Mouse (Mus musculus) forebrain, embryonic 12.5 days (tissue): Measurements from ENCODE around the gene Batf3. TPM values are rescaled to one million over a fixed set of nuclear protein-coding genes. Genes with fewer than 3 reads are reported as not detected.

ENCODE experiments used
- ATAC-seq: fragments of 200-750 bp; cut with Nextera tagmentation; 2 replicates; pipeline ENCODE4 v1.8.0; 2017; ENCODE audit warnings: moderate TSS enrichment; ENCODE audit not compliant: low FRiP score
- H3K27ac ChIP-seq: fragments of 300-500 bp; sonication (generic); 2 replicates; pipeline ENCODE4 v1.5.1; 2016; ENCODE audit warnings: mild to moderate bottlenecking
- H3K27me3 ChIP-seq: fragments of 300-500 bp; sonication (generic); 2 replicates; pipeline ENCODE4 v1.6.1; 2016; ENCODE audit warnings: mild to moderate bottlenecking
- H3K36me3 ChIP-seq: fragments of 300-500 bp; sonication (generic); replicated peaks from 2 replicates; pipeline ENCODE4 v1.6.1; 2016; ENCODE audit warnings: mild to moderate bottlenecking
- H3K4me1 ChIP-seq: fragments of 300-500 bp; sonication (generic); 2 replicates; pipeline ENCODE4 v1.6.1; 2016
- H3K4me2 ChIP-seq: fragments of 300-500 bp; sonication (generic); 2 replicates; pipeline ENCODE4 v1.6.1; 2016; ENCODE audit warnings: mild to moderate bottlenecking, moderate library complexity
- H3K4me3 ChIP-seq: fragments of 300-500 bp; sonication (generic); replicated peaks from 2 replicates; pipeline ENCODE4 v1.5.1; 2016; ENCODE audit warnings: mild to moderate bottlenecking
- H3K9ac ChIP-seq: fragments of 300-500 bp; sonication (generic); 2 replicates; pipeline ENCODE4 v1.6.1; 2016; ENCODE audit warnings: mild to moderate bottlenecking
- H3K9me3 ChIP-seq: fragments of 300-500 bp; sonication (generic); 2 replicates; pipeline ENCODE4 v1.6.1; 2016
- WGBS: fragments of 180-500 bp; shearing (Covaris S2); methylation state at CpG from one replicate; pipeline ENCODE4 v1.1.7; 2016; 5-methylcytosine and 5-hydroxymethylcytosine counted together
- polyA plus RNA-seq: library from polyadenylated mRNA; unstranded; fragments of >200 nt; fragmentation: Nextera tagmentation; extraction: Ambion mirVana; gene quantifications from 2 replicates; pipeline ENCODE4 v1.2.1, GENCODE M21; 2016

Gene Batf3
- polyA plus RNA-seq, 1 experiment from 2014 or later = 3.7 TPM

DNA sequence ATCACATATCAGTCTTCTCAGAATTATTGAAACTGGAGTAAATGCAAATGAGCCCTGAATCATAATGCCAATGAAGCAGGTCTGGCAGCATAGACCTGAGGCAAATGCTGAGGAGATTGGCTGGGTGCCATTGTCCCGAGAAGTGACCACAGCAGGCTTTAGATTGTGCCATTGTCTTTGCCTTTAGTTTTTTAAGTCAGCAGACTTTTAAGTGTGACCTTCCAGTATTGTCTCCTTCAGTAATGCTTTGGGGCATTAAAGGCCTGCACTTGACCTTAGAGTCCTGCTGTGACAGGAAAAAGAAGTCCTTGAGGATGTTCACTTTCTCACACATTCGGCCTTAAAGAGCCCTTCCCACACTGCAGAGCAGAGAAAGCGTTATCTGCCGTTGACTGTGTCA is 27.4 kb upstream of the Batf3 start:
- 82% methylated on average over 4 of the region's 4 CpGs for WGBS
- ATAC-seq = no peak
- no peaks in the 10 kb centered on the region for H3K27me3 ChIP-seq
- no peaks in the 10 kb centered on the region for H3K9me3 ChIP-seq
- H3K4me2 ChIP-seq = no peak overlapping the region
- H3K36me3 ChIP-seq = peaks cover 86% of the 10 kb centered on the region
- 0 out of 2 replicates have a peak, but pooled peaks cover 1% of the 10 kb centered on the region for H3K4me1 ChIP-seq
- H3K9ac ChIP-seq = no peak overlapping the region
- H3K4me3 ChIP-seq = no peak overlapping the region
- no peak overlapping the region for H3K27ac ChIP-seq

DNA sequence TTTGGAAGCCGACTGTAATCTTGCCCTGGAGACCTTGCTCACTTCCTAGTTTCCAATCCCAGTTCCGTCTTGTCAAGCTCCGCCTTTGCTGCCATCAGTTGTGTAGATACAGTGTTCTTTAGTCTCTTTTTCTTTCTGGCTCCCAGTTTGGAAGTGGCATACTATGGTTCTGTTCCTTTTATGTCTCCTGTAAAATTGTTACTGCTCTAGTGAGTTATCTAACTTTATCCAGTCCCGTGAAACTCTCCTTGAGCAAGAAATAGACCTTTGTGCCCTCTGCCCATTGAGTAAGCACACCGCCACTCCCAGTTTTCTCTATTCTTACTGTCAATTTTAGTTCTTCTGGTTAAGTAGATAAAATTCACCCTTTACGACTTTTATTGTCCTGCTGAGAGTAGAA is 26.0 kb upstream of the Batf3 start:
- no peaks in the 10 kb centered on the region for H3K9me3 ChIP-seq
- no peak overlapping the region for H3K4me2 ChIP-seq
- 93% methylated on average over 6 of the region's 6 CpGs for WGBS
- H3K4me1 ChIP-seq = no peaks in the 10 kb centered on the region
- ATAC-seq = no peak
- no peak overlapping the region for H3K4me3 ChIP-seq
- H3K9ac ChIP-seq = no peak overlapping the region
- H3K27me3 ChIP-seq = no peaks in the 10 kb centered on the region
- H3K27ac ChIP-seq = no peak overlapping the region
- peaks cover 85% of the 10 kb centered on the region for H3K36me3 ChIP-seq

DNA sequence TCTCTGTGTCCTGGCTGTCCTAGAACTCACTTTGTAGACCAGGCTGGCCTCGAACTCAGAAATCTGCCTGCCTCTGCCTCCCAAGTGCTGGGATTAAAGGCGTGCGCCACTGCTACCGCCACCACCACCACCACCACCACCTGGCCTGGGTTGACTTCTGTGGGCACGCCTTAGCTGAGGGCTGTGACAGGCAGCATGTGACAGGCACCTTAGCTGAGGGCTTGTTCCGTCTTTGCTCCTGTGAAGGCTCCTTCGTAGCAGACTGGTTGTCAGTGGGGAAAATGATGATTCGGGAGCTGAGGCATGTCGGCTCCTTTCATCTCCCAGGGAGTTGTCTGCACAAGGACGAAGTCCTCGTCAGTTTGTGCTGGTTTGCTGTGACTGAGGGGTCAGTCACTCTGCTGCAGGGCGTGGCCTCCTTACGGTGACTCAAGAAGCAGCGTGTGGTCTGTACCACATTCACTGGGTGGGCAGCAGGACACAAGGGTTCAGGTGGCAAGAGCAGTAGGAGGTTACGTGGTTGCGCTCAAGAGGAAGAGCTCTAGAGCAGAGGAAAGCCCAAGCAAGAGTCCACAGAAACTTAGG is 25.2 kb upstream of the Batf3 start:
- H3K36me3 ChIP-seq = peaks cover 91% of the 10 kb centered on the region

DNA sequence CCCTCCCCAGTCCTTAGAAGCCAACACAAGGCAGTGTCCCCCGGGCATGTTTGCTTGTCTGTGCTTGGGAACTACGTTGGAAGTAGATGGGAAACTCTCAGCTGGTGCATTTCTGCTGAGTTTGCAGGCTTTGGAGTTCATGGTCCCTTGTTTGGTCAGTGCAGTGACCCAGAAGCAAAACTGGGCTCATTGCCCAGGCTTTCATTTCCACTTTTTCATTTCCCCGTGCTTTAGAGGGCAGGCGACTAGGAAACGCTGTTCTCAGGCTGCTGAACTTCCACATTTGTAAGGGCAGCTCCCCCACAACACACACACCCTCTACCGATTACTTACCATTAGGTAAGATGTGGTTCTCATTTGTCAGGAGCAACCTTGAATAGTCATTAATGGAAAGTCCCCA is 24.6 kb upstream of the Batf3 start:
- H3K9ac ChIP-seq = no peak overlapping the region
- H3K4me2 ChIP-seq = no peak overlapping the region
- no peak overlapping the region for H3K4me3 ChIP-seq
- no peaks in the 10 kb centered on the region for H3K4me1 ChIP-seq
- no peaks in the 10 kb centered on the region for H3K9me3 ChIP-seq
- 82% methylated on average over 6 of the region's 6 CpGs for WGBS
- no peak overlapping the region for H3K27ac ChIP-seq
- H3K27me3 ChIP-seq = no peaks in the 10 kb centered on the region
- H3K36me3 ChIP-seq = peaks cover 91% of the 10 kb centered on the region
- ATAC-seq = no peak

More for the DNA sequence above, 25.2 kb upstream of the Batf3 start:
- no peaks in the 10 kb centered on the region for H3K9me3 ChIP-seq
- H3K27ac ChIP-seq = no peak overlapping the region
- no peak overlapping the region for H3K9ac ChIP-seq
- no peaks in the 10 kb centered on the region for H3K4me1 ChIP-seq
- H3K27me3 ChIP-seq = no peaks in the 10 kb centered on the region
- H3K4me3 ChIP-seq = no peak overlapping the region
- no peak for ATAC-seq
- 95% methylated on average over 16 of the region's 16 CpGs for WGBS
- no peak overlapping the region for H3K4me2 ChIP-seq

DNA sequence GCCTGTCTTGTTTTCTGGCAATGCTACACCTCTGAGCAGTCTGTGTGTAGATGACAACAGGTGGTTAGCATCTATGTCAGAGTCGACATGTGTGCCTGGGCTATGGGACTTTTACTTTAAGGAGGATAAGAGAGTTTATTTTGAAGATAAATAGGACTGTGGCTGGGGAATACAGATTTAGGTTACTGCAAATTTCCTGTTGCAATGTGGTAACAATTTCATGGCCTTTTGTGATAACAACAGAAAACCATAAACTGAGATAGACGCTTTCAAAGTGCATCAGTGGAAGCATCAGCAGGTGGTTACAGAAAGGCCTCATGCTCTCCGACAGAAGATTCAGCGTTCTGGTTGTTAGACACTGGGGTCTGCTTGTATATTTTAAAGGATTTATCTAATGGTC is 24.2 kb upstream of the Batf3 start:
- H3K27me3 ChIP-seq = no peaks in the 10 kb centered on the region
- no peak for ATAC-seq
- no peak overlapping the region for H3K27ac ChIP-seq
- no peaks in the 10 kb centered on the region for H3K4me1 ChIP-seq
- no peak overlapping the region for H3K9ac ChIP-seq
- H3K4me3 ChIP-seq = no peak overlapping the region
- H3K4me2 ChIP-seq = no peak overlapping the region
- WGBS = 95% methylated on average over 4 of the region's 4 CpGs
- no peaks in the 10 kb centered on the region for H3K9me3 ChIP-seq
- H3K36me3 ChIP-seq = peaks cover 91% of the 10 kb centered on the region

DNA sequence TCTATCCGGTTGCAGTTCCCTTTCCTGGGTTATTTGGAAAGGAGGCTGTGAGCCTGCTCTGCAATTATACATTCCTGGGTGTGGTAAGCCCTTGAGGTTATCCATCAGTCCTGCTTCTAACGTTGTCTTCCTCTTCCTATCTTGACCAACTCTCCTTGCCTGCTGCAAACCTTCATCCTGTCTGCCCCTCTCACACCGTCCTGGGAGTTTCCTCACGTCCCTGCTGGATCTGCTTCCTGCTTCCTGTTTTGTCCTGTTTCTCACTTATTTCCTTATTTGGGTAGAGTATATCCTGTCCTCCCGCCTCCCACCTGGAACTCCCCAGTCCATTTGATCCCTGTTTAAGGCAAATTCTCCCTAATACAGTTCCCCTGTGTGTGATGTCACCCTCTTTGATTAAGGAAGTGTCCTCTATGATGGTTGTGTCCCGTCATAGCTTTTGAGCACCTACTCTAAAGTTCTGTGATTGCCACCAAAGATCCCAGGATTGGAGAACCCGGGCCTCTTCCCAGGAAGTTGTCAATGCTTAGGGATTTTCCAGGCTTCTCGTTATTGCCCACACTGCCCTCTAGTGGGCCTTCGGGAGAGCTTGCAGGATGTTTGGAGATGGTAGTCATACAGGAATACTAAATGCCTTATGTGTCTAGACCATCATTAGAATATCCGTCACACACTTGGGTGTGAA is 22.3 kb upstream of the Batf3 start:
- ATAC-seq = no peak
- H3K36me3 ChIP-seq = peaks cover 90% of the 10 kb centered on the region
- H3K4me1 ChIP-seq = no peaks in the 10 kb centered on the region
- no peak overlapping the region for H3K4me2 ChIP-seq
- H3K27ac ChIP-seq = no peak overlapping the region
- no peak overlapping the region for H3K9ac ChIP-seq
- 71% methylated on average over 10 of the region's 10 CpGs for WGBS
- H3K9me3 ChIP-seq = no peaks in the 10 kb centered on the region
- no peaks in the 10 kb centered on the region for H3K27me3 ChIP-seq
- no peak overlapping the region for H3K4me3 ChIP-seq

DNA sequence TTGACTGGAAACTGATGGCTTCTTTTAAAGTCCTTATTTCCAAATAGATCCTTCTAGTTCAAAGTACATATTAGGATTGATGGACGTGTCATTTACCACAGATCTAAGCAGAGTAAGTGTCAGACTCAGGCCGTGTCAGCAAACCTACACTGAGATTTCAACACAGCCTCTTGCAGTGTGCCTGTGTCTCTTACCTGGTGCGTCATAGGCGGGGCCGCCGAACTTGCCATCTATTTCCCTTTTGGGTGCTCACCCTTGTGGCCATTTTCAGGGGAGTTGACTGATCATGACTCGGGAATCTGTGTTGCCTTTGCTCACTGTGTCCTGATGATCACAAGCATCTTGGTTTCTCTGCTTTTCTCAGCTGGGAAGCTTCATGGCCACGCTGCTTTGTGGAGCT is 14.4 kb upstream of the Batf3 start:
- no peaks in the 10 kb centered on the region for H3K4me1 ChIP-seq
- no peak overlapping the region for H3K4me3 ChIP-seq
- 91% methylated on average over 8 of the region's 8 CpGs for WGBS
- no peak overlapping the region for H3K4me2 ChIP-seq
- H3K27ac ChIP-seq = no peak overlapping the region
- no peaks in the 10 kb centered on the region for H3K9me3 ChIP-seq
- no peak for ATAC-seq
- no peak overlapping the region for H3K9ac ChIP-seq
- H3K27me3 ChIP-seq = no peaks in the 10 kb centered on the region
- peaks cover 61% of the 10 kb centered on the region for H3K36me3 ChIP-seq

DNA sequence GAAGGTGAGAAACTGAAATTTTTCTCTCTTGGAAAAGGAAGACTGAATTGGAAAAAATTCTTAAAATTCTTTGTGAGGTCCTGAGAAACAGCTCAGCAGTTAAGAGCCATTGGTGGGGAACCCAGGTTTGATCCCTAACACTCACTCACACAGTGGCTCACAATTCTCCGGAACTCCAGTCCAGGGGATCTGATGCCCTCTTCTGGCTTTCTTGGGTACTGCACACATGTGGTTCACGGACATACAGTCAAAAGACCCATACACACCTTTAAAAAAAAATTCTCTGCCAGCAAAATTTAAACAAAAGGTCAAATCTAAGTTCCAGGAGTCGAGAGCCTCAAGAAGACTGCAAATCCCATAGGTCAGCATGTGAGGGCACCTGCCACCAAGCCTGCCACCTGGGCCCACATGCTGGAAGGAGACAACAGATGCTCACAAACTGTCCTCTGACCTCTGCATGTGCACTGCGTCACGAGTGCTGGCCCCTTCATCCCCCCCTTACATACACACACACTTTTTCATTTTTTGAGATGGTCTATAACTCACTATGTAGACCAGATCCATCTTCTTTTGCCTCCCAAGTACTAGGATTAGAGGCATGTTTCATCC is 12.6 kb upstream of the Batf3 start:
- no peaks in the 10 kb centered on the region for H3K4me1 ChIP-seq
- peaks cover 44% of the 10 kb centered on the region for H3K36me3 ChIP-seq
- ATAC-seq = no peak
- H3K9me3 ChIP-seq = no peaks in the 10 kb centered on the region
- no peaks in the 10 kb centered on the region for H3K27me3 ChIP-seq
- H3K9ac ChIP-seq = no peak overlapping the region
- no peak overlapping the region for H3K4me2 ChIP-seq
- H3K4me3 ChIP-seq = no peak overlapping the region
- H3K27ac ChIP-seq = no peak overlapping the region
- WGBS = 75% methylated on average over 5 of the region's 5 CpGs

DNA sequence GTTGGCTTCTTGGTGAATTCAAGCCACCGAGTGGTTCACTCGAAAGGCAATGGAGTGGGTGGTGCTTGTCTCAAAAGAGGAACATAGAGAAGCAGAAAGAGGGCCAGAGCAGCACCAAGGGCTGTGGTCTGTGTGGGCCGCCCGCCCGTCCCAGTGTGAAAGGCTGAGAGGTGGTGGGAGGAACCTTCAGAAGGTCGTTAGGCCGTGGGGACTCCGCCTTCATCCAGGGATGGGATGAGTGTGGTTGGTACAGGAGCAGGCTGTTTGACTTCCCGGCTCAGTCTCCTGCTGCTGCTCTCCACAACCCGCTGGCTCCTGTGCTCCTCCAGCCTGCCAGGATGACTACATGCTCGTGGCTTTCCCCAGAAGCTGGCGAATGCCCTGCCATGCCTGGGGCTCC is 12.1 kb upstream of the Batf3 start:
- H3K27ac ChIP-seq = no peak overlapping the region
- H3K9ac ChIP-seq = no peak overlapping the region; the same call in 1 of the 2 replicates
- H3K36me3 ChIP-seq = peaks cover 39% of the 10 kb centered on the region
- no peak overlapping the region for H3K4me2 ChIP-seq
- no peaks in the 10 kb centered on the region for H3K4me1 ChIP-seq
- H3K27me3 ChIP-seq = no peaks in the 10 kb centered on the region
- no peak overlapping the region for H3K4me3 ChIP-seq
- 81% methylated on average over 12 of the region's 12 CpGs for WGBS
- no peak for ATAC-seq
- no peaks in the 10 kb centered on the region for H3K9me3 ChIP-seq

DNA sequence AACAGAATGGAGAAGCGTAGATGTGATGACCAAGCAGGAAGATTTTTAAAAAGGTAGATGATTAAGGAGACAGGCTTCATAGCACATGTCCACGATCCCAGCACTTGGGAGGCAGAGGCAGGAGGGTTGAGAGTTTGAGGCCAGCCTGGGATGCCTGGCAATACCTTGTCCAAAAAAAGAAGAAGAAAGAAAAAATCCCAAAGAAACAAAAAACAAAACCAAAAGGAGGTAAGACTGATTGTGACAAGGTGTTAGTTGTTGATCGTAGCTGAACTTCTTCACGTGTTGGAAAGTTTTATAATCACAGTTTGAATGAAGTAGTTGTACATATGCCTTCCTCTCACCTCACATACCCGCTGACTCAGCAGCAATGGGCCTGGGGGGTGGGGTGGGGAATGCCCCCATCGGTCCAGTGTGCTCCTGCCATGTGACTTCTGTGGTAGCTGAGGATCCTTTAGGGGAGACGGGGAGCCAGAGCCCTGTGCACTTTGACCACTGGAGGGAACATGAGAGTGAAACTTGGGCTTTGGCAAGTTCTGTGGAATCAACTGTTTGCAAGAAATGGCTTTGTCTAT is 11.3 kb upstream of the Batf3 start:
- Histone ChIP-seq H3K4me1 (no peaks in the 10 kb centered on the region), H3K27me3 (no peaks in the 10 kb centered on the region), H3K36me3 (peaks cover 34% of the 10 kb centered on the region), H3K4me2 (no peak overlapping the region), H3K9ac (no peak overlapping the region), H3K4me3 (no peak overlapping the region), H3K27ac (no peak overlapping the region), H3K9me3 (no peaks in the 10 kb centered on the region)
- ATAC-seq = no peak
- WGBS = 90% methylated on average over 7 of the region's 7 CpGs

DNA sequence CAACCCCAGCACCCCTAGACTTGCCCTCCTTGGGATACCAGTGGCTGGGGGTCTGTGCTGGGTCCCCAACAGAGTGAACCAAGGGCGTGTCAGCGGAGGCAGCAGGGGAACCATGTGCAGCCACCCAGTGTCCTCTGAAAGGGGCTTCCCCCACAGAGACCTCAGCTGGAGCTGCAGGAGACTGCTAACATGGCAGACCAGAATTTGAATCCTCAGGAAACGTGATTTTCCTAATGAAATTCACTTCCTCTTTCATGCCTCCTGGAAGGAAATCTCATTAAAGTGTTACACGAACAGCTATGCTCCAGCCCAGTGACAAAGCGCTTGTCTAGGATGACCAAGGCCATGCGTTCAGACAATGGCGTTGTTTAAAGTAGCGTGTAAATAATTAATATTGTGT is 10.7 kb upstream of the Batf3 start:
- no peaks in the 10 kb centered on the region for H3K9me3 ChIP-seq
- no peak overlapping the region for H3K4me2 ChIP-seq
- H3K27me3 ChIP-seq = no peaks in the 10 kb centered on the region
- H3K27ac ChIP-seq = no peak overlapping the region
- ATAC-seq = no peak
- peaks cover 28% of the 10 kb centered on the region for H3K36me3 ChIP-seq
- H3K4me1 ChIP-seq = no peaks in the 10 kb centered on the region
- no peak overlapping the region for H3K9ac ChIP-seq
- WGBS = 83% methylated on average over 8 of the region's 8 CpGs
- no peak overlapping the region for H3K4me3 ChIP-seq

DNA sequence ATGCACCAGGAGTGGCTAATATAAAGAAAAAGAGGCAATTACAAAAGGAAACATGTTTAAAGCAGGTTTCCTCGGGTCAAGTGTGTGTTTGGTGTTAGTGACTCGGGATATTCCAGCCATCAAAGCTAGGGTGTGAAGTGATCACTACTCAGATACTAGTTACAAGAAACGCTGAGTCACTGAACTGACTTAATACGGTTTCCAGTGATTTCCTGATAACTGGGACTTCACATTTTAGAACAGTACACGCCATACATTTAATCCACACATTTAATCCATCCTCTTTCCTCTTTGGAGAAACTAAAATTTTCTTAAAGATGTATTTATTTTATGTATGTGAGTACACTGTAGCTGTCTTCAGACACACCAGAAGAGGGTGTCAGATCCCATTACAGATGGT is 9.7 kb upstream of the Batf3 start:
- Histone ChIP-seq H3K9ac (no peak overlapping the region), H3K36me3 (peaks cover 20% of the 10 kb centered on the region)
- WGBS = 87% methylated on average over 5 of the region's 5 CpGs

More for the DNA sequence above, 9.7 kb upstream of the Batf3 start:
- no peak for ATAC-seq
- Histone ChIP-seq H3K4me1 (no peaks in the 10 kb centered on the region), H3K4me2 (no peak overlapping the region), H3K27me3 (no peaks in the 10 kb centered on the region), H3K4me3 (no peak overlapping the region), H3K9me3 (no peaks in the 10 kb centered on the region), H3K27ac (no peak overlapping the region)
